Comparison of ENCODE assay signal across 9 mouse cellular contexts in genomic region chr4:125850300-125850699, GRCm38 (mm10).
A peak's percentile ranks its signal among the peaks of the same experiment; 100 is the strongest.
DNase-seq lines count a peak whose midpoint lies in the region; TF ChIP-seq lines count a peak whose summit lies in the region.
"Had no signal": no experiment of that assay in that cellular context is flagged by ENCODE, and none has a peak within 500 bp of the region (broad histone marks: within the 10 kb centered on the region; RNA-seq: fewer than 3 reads in every experiment).

No protein-coding gene starts in this region.

- no peak overlapping the region for H3K4me3 ChIP-seq in heart, adult 2 months
- no peak overlapping the region for H3K4me3 ChIP-seq in embryonic facial prominence, embryonic 10.5 days
- H3K4me3 ChIP-seq: neural tube, embryonic 13.5 days had no signal

- TF ChIP-seq EP300 in heart, adult 2 months (IDR thresholded peaks at IDR 0.05; ENCODE audit: insufficient read depth, low read depth, low read length): no peak

- H3K4me1 ChIP-seq in heart, adult 2 months (ENCODE audit: control insufficient read depth, insufficient read depth, low read length): no peaks in the 10 kb centered on the region
- H3K4me1 ChIP-seq in embryonic facial prominence, embryonic 10.5 days: peaks cover 17% of the 10 kb centered on the region

- 6% methylated on average over 4 of the region's 4 CpGs for WGBS in heart, adult 2 months
- 8% methylated on average over 4 of the region's 4 CpGs for WGBS in embryonic facial prominence, embryonic 10.5 days

- H3K9ac ChIP-seq in heart, adult 2 months (ENCODE audit: low read depth, low read length): no peak overlapping the region

- H3K9me3 ChIP-seq in embryonic facial prominence, embryonic 10.5 days: no peaks in the 10 kb centered on the region
- H3K9me3 ChIP-seq: neural tube, embryonic 13.5 days had no signal

- intact Hi-C loops in heart, adult 2 months (cut with DNase I): loop anchor here (2.0 kb wide), 1 partner anchor 363 kb away; no protein-coding TSS in a partner anchor
- intact Hi-C loops in heart, postnatal 25 days (cut with DNase I): loop anchor here (5.0 kb wide), 1 partner anchor 368 kb away; no protein-coding TSS in a partner anchor

- no peaks in the 10 kb centered on the region for H3K79me2 ChIP-seq in heart, adult 2 months (replicated peaks; ENCODE audit: control insufficient read depth, insufficient read depth, low read length)

- no peaks in the 10 kb centered on the region for H3K36me3 ChIP-seq in heart, adult 2 months (ENCODE audit: control insufficient read depth, insufficient read depth, low read length)
- no peaks in the 10 kb centered on the region for H3K36me3 ChIP-seq in embryonic facial prominence, embryonic 10.5 days (replicated peaks)
- H3K36me3 ChIP-seq: neural tube, embryonic 13.5 days had no signal

- no peaks in the 10 kb centered on the region for H3K27me3 ChIP-seq in heart, adult 2 months (ENCODE audit: control insufficient read depth, insufficient read depth, low read length)
- no peaks in the 10 kb centered on the region for H3K27me3 ChIP-seq in embryonic facial prominence, embryonic 10.5 days (replicated peaks; ENCODE audit: low read depth, poor library complexity, severe bottlenecking)
- H3K27me3 ChIP-seq: neural tube, embryonic 13.5 days had no signal

- peak; percentile 18 to 59 for DNase-seq in heart, adult 2 months
- DNase-seq in heart, postnatal 25 days (ENCODE audit: low spot score): no peak
- DNase-seq in A20 (ENCODE audit: low read depth, low spot score): peak; percentile 54
- DNase-seq in adrenal gland, postnatal 10 days: peak; percentile 76
- DNase-seq in embryonic facial prominence, embryonic 10.5 days (ENCODE audit: low spot score): peak; percentile 60
- DNase-seq in layer of hippocampus, postnatal 14 days (ENCODE audit: low spot score in 2 of 2): peak; percentile 65 to 75
- DNase-seq in naive thymus-derived CD4-positive, alpha-beta T cell, adult 2 months (ENCODE audit: low read depth): peak; percentile 5
- peak; percentile 63 for DNase-seq in thymus, postnatal 4 days

- no peak overlapping the region for H3K27ac ChIP-seq in heart, adult 2 months
- H3K27ac ChIP-seq in embryonic facial prominence, embryonic 10.5 days (replicated peaks): no peak overlapping the region

- TF ChIP-seq CTCF in heart, adult 2 months (IDR thresholded peaks at IDR 0.05): peak; percentile 72

- no peak for TF ChIP-seq POLR2A in heart, adult 2 months (IDR thresholded peaks at IDR 0.05; ENCODE audit: insufficient read depth, low read depth, low read length)
